ENCODE assay signal across 9 mouse cellular contexts in the genomic region with DNA sequence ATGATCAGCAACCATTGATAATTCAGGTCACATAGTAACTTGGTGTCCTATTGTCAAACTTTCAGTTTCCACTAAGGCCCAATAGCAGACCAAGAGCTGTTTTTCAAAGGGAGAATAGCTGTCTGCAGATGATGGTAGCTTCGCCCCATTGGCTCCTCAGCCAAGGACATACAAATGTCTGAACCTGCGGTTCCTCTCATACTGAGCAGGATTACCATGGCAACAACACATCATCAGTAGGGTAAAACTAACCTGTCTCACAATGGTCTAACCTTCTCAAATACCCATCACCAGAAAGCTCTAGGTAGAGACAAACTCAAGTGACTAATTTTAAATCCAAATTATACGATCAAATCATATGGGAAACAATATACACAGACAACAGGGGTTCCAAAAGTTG.
DNase-seq lines count a peak whose midpoint lies in the region; ATAC-seq and TF ChIP-seq lines count a peak whose summit lies in the region.
"Had no signal": no experiment of that assay in that cellular context is flagged by ENCODE, and none has a peak within 500 bp of the region (broad histone marks: within the 10 kb centered on the region; RNA-seq: fewer than 3 reads in every experiment).

No protein-coding gene starts in this region.

- no peak overlapping the region for H3K27ac ChIP-seq in intestine, postnatal 0 days (ENCODE audit: low read depth, low read length)
- no peak overlapping the region for H3K27ac ChIP-seq in intestine, embryonic 15.5 days
- H3K27ac ChIP-seq in midbrain, embryonic 14.5 days (replicated peaks; ENCODE audit: low read depth, low read length), result no peak overlapping the region

- H3K4me2 ChIP-seq in intestine, postnatal 0 days (replicated peaks; ENCODE audit: low read depth), result no peak overlapping the region
- no peak overlapping the region for H3K4me2 ChIP-seq in intestine, embryonic 15.5 days (replicated peaks)
- H3K4me2 ChIP-seq in midbrain, embryonic 14.5 days (ENCODE audit: low read length), result no peak overlapping the region

- H3K27me3 ChIP-seq in intestine, postnatal 0 days (replicated peaks; ENCODE audit: control insufficient read depth, insufficient read depth, low read length), result no peaks in the 10 kb centered on the region
- no peaks in the 10 kb centered on the region for H3K27me3 ChIP-seq in intestine, embryonic 15.5 days (replicated peaks)
- H3K27me3 ChIP-seq in midbrain, embryonic 14.5 days (ENCODE audit: control insufficient read depth, insufficient read depth, low read length), result no peaks in the 10 kb centered on the region

- peak; percentile 92 for ATAC-seq in intestine, postnatal 0 days
- no peak for ATAC-seq in intestine, embryonic 15.5 days
- ATAC-seq in midbrain, embryonic 14.5 days (ENCODE audit: low FRiP score, low TSS enrichment), result no peak

- H3K36me3 ChIP-seq in intestine, postnatal 0 days (ENCODE audit: control insufficient read depth, insufficient read depth), result no peaks in the 10 kb centered on the region; the same call in 1 of the 2 replicates
- H3K36me3 ChIP-seq in intestine, embryonic 15.5 days, result no peaks in the 10 kb centered on the region
- no peaks in the 10 kb centered on the region for H3K36me3 ChIP-seq in midbrain, embryonic 14.5 days (ENCODE audit: control insufficient read depth, insufficient read depth, low read length)

- no peak overlapping the region for H3K9ac ChIP-seq in intestine, postnatal 0 days (ENCODE audit: low read depth, low read length)
- H3K9ac ChIP-seq in intestine, embryonic 15.5 days, result no peak overlapping the region
- H3K9ac ChIP-seq in midbrain, embryonic 14.5 days (replicated peaks; ENCODE audit: low read length), result no peak overlapping the region

- 85% methylated on average over 3 of the region's 3 CpGs for WGBS in intestine, postnatal 0 days
- WGBS in intestine, embryonic 15.5 days, result 94% methylated on average over 3 of the region's 3 CpGs
- 85% methylated on average over 3 of the region's 3 CpGs for WGBS in midbrain, embryonic 14.5 days

- H3K4me1 ChIP-seq in intestine, postnatal 0 days (replicated peaks; ENCODE audit: control insufficient read depth, insufficient read depth, low read length), result no peaks in the 10 kb centered on the region
- no peaks in the 10 kb centered on the region for H3K4me1 ChIP-seq in intestine, embryonic 15.5 days (replicated peaks)
- no peaks in the 10 kb centered on the region for H3K4me1 ChIP-seq in midbrain, embryonic 14.5 days (ENCODE audit: control insufficient read depth, insufficient read depth, low read length)

- TF ChIP-seq CTCF in intestine, postnatal 0 days (IDR thresholded peaks at IDR 0.05; ENCODE audit: low read depth), result no peak

- intact Hi-C loops in heart, postnatal 36 days (cut with DNase I), result no loop called here

- no peaks in the 10 kb centered on the region for H3K9me3 ChIP-seq in intestine, postnatal 0 days (ENCODE audit: control insufficient read depth)
- H3K9me3 ChIP-seq in intestine, embryonic 15.5 days, result no peaks in the 10 kb centered on the region
- H3K9me3 ChIP-seq in midbrain, embryonic 14.5 days (ENCODE audit: control insufficient read depth, low read length), result no peaks in the 10 kb centered on the region

- H3K4me3 ChIP-seq in intestine, postnatal 0 days (ENCODE audit: low read depth, low read length), result no peak overlapping the region
- H3K4me3 ChIP-seq in intestine, embryonic 15.5 days (replicated peaks), result no peak overlapping the region
- no peak overlapping the region for H3K4me3 ChIP-seq in midbrain, embryonic 14.5 days (replicated peaks; ENCODE audit: low read depth, low read length)
- H3K4me3 ChIP-seq: erythroblast, embryonic 14.5 days had no signal

- DNase-seq in cerebellum, postnatal 25 days, result peak; percentile 47 to 65
- DNase-seq in heart, postnatal 36 days, result peak; percentile 75 to 78
- peak; percentile 22 to 63 for DNase-seq in layer of hippocampus, postnatal 36 days
- DNase-seq in monocyte, adult 2 months (ENCODE audit: low read depth in 1 of 2, low spot score in 2 of 2), result peak; percentile 26 to 55
- peak; percentile 56 to 65 for DNase-seq in thymus, postnatal 10 days (ENCODE audit: low spot score in 2 of 2)
- no peak for DNase-seq in midbrain, embryonic 14.5 days
